Mouse (Mus musculus) stomach, postnatal 0 days (tissue): ENCODE data around the gene Hyal1. TPM values are rescaled to one million over a fixed set of nuclear protein-coding genes. Genes with fewer than 3 reads are reported as not detected.
A peak's percentile ranks its signal among the peaks of the same experiment; 100 is the strongest.

Experiments
- ATAC-seq: fragments of 200-750 bp; cut with Nextera tagmentation; 2 replicates; pipeline ENCODE4 v1.8.0; 2017; ENCODE audit not compliant: low FRiP score, low TSS enrichment
- DNase-seq: peaks from one replicate; pipeline ENCODE4 v3.0.0-alpha.2; 2016; ENCODE audit warnings: low spot score
- H3K27ac ChIP-seq: fragments of 300-500 bp; sonication (generic); replicated peaks from 2 replicates; pipeline ENCODE4 v1.5.1; 2014; ENCODE audit warnings: mild to moderate bottlenecking, control low read depth
- H3K27me3 ChIP-seq: fragments of 300-500 bp; sonication (generic); 2 replicates; pipeline ENCODE4 v1.6.1; 2014; ENCODE audit warnings: low read length; ENCODE audit not compliant: control insufficient read depth, insufficient read depth
- H3K36me3 ChIP-seq: fragments of 300-500 bp; sonication (generic); 2 replicates; pipeline ENCODE4 v1.6.1; 2014; ENCODE audit warnings: low read length, mixed read lengths; ENCODE audit not compliant: control insufficient read depth, insufficient read depth
- H3K4me1 ChIP-seq: fragments of 300-500 bp; sonication (generic); replicated peaks from 2 replicates; pipeline ENCODE4 v1.6.1; 2014; ENCODE audit warnings: antibody characterized with exemption; ENCODE audit not compliant: control insufficient read depth, insufficient read depth
- H3K4me2 ChIP-seq: fragments of 300-500 bp; sonication (generic); replicated peaks from 2 replicates; pipeline ENCODE4 v1.6.1; 2014; ENCODE audit warnings: low read depth, mild to moderate bottlenecking, control low read depth, moderate library complexity
- H3K4me3 ChIP-seq: fragments of 300-500 bp; sonication (generic); 2 replicates; pipeline ENCODE4 v1.5.1; 2014; ENCODE audit warnings: low read depth, low read length, control low read depth
- H3K9ac ChIP-seq: fragments of 300-500 bp; sonication (generic); 2 replicates; pipeline ENCODE4 v1.6.1; 2014; ENCODE audit warnings: mild to moderate bottlenecking, low read length, control low read depth, mixed read lengths
- H3K9me3 ChIP-seq: fragments of 300-500 bp; sonication (generic); 2 replicates; pipeline ENCODE4 v1.6.1; 2016; ENCODE audit warnings: low read length; ENCODE audit not compliant: control insufficient read depth
- CTCF ChIP-seq: IDR thresholded peaks from 2 replicates; pipeline ENCODE4 v1.5.1; 2016; ENCODE audit warnings: antibody characterized with exemption, low read depth, mild to moderate bottlenecking, moderate library complexity
- EP300 ChIP-seq: optimal IDR thresholded peaks from 2 replicates; pipeline ENCODE3; 2016; ENCODE audit warnings: antibody characterized with exemption
- WGBS: fragments of 180-500 bp; shearing (Covaris S2); extraction: QIAGEN DNeasy Blood & Tissue Kit; methylation state at CpG from one replicate; pipeline ENCODE4 v1.1.7; 2014; 5-methylcytosine and 5-hydroxymethylcytosine counted together
- polyA plus RNA-seq: library from polyadenylated mRNA; unstranded; fragments of >200 nt; fragmentation: Nextera tagmentation; extraction: Ambion mirVana; gene quantifications from 2 replicates; pipeline ENCODE4 v1.2.1, GENCODE M21; 2015

Hyal1 gene
- polyA plus RNA-seq, 1 experiment from 2014 or later = 7.2 TPM

GRCm38 (mm10) chr9:107624951-107625350, 48.2 kb downstream of the Hyal1 start:
- H3K4me1 ChIP-seq = peaks cover 15% of the 10 kb centered on the region
- TF ChIP-seq CTCF (no peak), EP300 (no peak)
- H3K9me3 ChIP-seq = no peaks in the 10 kb centered on the region
- H3K27me3 ChIP-seq = no peaks in the 10 kb centered on the region
- H3K9ac ChIP-seq = 0 out of 2 replicates have a peak overlapping the region, but pooled peaks have one; percentile 27
- no peak for ATAC-seq
- WGBS = 88% methylated on average over 3 of the region's 3 CpGs
- H3K36me3 ChIP-seq = peaks cover 6% of the 10 kb centered on the region; the same call in 1 of the 2 replicates
- H3K4me3 ChIP-seq = no peak overlapping the region
- DNase-seq = no peak
- peak overlapping the region; percentile 73 for H3K27ac ChIP-seq
- no peak overlapping the region for H3K4me2 ChIP-seq

GRCm38 (mm10) chr9:107625351-107626128, 48.8 kb downstream of the Hyal1 start:
- no peak for ATAC-seq

GRCm38 (mm10) chr9:107626158-107626843, 49.6 kb downstream of the Hyal1 start:
- Histone ChIP-seq H3K36me3 (peaks cover 5% of the 10 kb centered on the region; the same call in 1 of the 2 replicates), H3K4me2 (peak overlapping the region; percentile 27; the same call in 1 of the 2 replicates), H3K4me3 (no peak overlapping the region), H3K4me1 (peaks cover 20% of the 10 kb centered on the region), H3K27me3 (no peaks in the 10 kb centered on the region), H3K9me3 (no peaks in the 10 kb centered on the region), H3K9ac (peak overlapping the region; percentile 48; the same call in 1 of the 2 replicates), H3K27ac (peak overlapping the region; percentile 82)
- ATAC-seq (no peak), DNase-seq (no peak)
- TF ChIP-seq EP300 = no peak
- TF ChIP-seq CTCF = no peak
- WGBS = 44% methylated on average over 14 of the region's 15 CpGs

More at GRCm38 (mm10) chr9:107625351-107626128, 48.8 kb downstream of the Hyal1 start:
- H3K9me3 ChIP-seq = no peaks in the 10 kb centered on the region
- H3K4me3 ChIP-seq = no peak overlapping the region
- TF ChIP-seq CTCF (peak; percentile 61), EP300 (no peak)
- H3K27me3 ChIP-seq = no peaks in the 10 kb centered on the region
- no peak overlapping the region for H3K9ac ChIP-seq
- peaks cover 18% of the 10 kb centered on the region for H3K4me1 ChIP-seq
- DNase-seq = no peak
- H3K36me3 ChIP-seq = peaks cover 5% of the 10 kb centered on the region; the same call in 1 of the 2 replicates
- H3K4me2 ChIP-seq = no peak overlapping the region
- 90% methylated on average over 12 of the region's 12 CpGs for whole genome bisulfite sequencing
- H3K27ac ChIP-seq = peak overlapping the region; percentile 82

GRCm38 (mm10) chr9:107626844-107627277, 50.1 kb downstream of the Hyal1 start:
- peak overlapping the region; percentile 82 for H3K27ac ChIP-seq
- H3K9me3 ChIP-seq = no peaks in the 10 kb centered on the region
- peaks cover 20% of the 10 kb centered on the region for H3K4me1 ChIP-seq
- 0% methylated on average over 2 of the region's 2 CpGs for WGBS
- H3K9ac ChIP-seq = peak overlapping the region; percentile 48
- 0 out of 2 replicates have a peak overlapping the region, but pooled peaks have one; percentile 27 for H3K4me2 ChIP-seq
- H3K36me3 ChIP-seq = peaks cover 5% of the 10 kb centered on the region; the same call in 1 of the 2 replicates
- H3K27me3 ChIP-seq = no peaks in the 10 kb centered on the region
- DNase-seq = peak; percentile 89
- peak; percentile 51 for ATAC-seq
- TF ChIP-seq EP300 (no peak), CTCF (peak; percentile 98)
- H3K4me3 ChIP-seq = no peak overlapping the region

GRCm38 (mm10) chr9:107627387-107628255, 50.9 kb downstream of the Hyal1 start:
- Histone ChIP-seq H3K27ac (peak overlapping the region; percentile 82), H3K4me2 (peak overlapping the region; percentile 8; the same call in 1 of the 2 replicates), H3K36me3 (peaks cover 5% of the 10 kb centered on the region; the same call in 1 of the 2 replicates), H3K27me3 (no peaks in the 10 kb centered on the region), H3K4me3 (no peak overlapping the region), H3K9ac (peak overlapping the region; percentile 48), H3K4me1 (peaks cover 23% of the 10 kb centered on the region), H3K9me3 (no peaks in the 10 kb centered on the region)
- ATAC-seq (no peak), DNase-seq (no peak)
- 42% methylated on average over 20 of the region's 20 CpGs for WGBS
- no peak for TF ChIP-seq EP300
- TF ChIP-seq CTCF = no peak
